Mouse (Mus musculus): Measurements from ENCODE around the gene Rasgef1c.

Rasgef1c gene

DNA sequence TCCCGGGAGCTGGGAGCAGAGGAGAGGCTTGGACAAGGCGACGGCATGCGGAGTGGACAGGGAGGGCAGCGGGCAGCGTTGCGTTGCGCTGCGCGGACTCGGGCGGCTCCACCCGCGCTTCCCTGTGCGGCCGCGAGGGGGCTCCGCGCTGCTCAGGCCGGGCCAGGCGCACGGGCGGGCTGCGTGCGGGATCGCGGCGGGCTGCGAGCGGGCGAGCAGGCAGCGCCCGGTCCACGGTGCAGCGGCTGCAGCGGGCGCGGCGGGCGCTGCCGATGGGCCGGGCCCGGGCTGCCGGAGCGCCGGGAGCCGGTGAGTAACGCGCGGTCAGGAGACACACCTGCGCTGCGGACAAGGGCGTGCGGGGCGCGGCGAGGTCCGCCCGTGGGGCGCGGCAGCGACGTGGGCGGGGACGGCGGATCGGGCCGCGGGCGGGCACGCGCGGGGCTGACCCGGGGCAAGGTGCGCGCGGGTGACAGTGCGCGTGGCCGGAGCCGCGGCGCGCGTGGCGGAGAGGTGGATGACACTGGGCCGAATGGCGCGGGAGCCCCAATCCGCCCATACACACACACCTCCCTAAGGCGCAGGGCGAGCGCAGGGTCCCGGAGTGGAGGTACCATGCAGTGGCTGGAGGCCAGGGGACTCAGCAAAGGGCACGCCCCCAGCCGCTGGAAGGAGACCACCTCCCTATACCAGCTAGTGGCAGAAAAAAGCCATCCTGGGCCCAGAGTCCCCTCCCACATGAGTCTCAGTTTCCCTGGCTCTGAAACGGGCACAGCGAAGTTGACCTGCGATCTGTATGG is at the start of gene Rasgef1c:
Gene Rasgef1c (plus strand): TSS at position 177 of the 800 bp plus-strand sequence.
- peak; percentile 64 for DNase-seq

DNA sequence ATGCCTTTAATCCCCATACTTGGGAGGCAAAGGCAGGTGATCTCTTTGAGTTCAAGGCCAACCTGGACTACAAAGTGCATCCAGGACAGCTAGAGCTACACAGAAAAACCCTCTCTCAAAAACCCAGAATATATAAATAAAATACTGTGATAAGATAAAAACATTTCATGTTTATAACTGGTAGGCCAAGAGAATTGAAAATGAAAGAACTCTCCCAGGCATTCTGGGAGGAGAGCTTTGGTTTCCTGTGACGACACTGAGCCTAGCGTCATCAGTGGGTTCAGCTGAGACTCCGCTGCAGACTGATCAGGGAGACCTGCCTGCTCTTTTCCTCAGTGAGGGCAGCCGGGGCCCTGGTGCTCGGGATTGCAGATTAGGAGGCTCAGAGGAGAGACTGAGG is 46.5 kb upstream of the Rasgef1c start:
- DNase-seq: peak; percentile 37

DNA sequence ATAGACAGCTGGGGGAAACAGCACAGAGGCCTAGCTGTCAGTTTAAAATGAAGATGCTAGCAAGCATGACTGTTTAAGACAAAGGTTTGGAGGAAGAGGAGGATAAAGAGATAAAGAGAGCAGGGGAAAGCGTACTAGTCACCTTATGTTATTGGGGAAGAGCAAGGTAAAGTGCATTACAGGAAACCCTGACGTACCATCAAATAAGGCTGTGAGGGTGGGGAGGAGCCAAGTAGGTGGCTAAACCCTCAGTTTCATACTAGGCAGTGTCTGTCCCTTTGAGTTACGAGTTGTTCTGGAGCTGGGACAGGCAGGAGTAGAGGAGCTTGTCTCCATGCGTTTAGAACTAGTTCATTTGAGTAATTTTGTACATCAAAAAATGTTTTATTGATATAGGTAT is 40.5 kb upstream of the Rasgef1c start:
- DNase-seq: no peak

DNA sequence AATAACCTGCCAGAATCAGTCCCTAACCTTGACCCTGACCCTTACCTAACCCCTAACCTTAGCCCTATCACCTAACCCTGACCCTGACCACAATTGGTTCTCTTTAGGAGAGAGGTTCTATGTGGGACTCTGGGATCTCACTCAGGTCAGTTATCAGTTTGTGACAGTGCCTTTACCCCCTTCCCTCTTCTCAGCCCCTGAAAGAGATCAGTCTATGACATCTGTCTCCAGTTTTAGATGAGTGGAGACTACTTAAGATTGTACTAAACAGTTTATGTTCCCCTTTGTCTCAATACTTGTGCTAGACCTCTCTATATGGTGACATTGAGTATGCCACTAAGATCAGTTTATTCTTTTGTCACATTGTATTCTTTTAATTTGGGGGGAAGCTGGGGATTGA is 37.7 kb upstream of the Rasgef1c start:
- no peak for DNase-seq

GRCm38 (mm10) chr11:49867320-49867719 is 34.3 kb upstream of the Rasgef1c start:
- no peak for DNase-seq

GRCm38 (mm10) chr11:49869762-49870161 is 31.9 kb upstream of the Rasgef1c start:
- DNase-seq: peak; percentile 63

DNA sequence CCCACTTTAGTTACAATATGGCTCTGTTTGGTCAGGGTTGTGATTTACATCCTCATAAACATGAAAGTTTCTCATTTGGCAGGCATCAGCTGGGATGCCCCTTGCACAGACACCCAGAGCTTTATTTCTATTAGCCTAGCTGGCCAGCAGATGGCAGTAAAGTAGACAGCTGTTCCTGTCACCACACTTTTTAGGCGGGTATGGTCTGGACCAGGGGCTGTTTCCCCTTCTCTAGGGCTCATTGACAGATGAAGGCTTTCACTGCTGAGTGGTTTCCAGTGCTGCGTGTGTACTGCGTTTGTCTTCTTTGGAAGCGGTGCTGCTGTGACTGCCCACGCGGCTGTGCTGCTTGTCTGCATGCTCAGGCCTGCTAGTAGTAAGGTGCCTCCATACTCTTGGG is 29.7 kb upstream of the Rasgef1c start:
- peak; percentile 55 for DNase-seq

DNA sequence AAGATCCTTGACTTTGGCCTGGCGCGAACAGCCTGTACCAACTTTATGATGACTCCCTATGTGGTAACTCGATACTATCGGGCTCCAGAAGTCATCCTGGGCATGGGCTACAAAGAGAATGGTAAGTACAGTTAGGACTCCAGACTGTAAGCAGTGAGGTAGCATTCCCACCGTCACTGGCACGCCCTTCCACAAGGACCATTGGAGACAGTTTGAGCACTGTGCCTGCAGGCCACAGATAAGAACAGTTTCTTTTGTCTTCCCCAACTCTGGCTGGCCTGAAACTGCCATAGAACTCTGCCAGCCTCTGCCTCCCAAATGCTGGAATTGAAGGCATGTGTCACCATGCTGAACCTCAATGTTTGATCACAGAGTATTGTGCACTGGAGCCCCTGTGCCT is 28.9 kb upstream of the Rasgef1c start:
- DNase-seq: no peak

GRCm38 (mm10) chr11:49876948-49877817 is 24.5 kb upstream of the Rasgef1c start:
- peak; percentile 57 for DNase-seq

DNA sequence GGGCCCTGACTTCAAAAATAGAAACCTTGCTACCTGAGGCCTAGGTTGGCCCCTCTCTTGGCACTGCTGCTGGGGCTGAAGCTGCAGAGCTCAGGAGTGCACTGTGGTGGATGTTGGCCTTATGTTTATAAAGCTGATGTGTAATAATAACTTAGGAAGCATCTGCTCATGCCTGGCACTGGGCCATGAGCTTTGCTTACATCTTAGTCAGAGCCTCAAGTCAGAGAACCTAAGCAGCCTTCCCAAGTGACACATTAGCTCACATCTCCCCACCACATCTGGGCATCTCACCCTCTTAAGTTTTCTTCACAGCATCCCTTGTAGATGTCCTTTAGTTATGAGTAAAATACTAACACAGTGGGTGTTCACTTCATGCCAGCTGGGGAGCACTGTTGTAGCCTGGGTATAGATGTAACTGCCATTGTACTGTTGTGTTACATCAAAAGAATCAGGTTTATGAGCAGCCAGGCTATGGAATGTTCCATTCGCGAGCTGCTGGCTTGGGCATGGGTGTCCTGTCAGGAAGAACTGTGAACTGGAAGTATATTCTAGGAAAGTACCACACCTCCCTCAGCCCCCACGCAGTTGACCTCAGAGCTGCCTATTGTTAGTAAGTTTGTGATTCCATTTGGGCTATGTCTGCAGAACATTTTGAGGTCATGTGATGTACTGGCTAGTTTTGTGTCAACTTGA is 21.5 kb upstream of the Rasgef1c start:
- DNase-seq: peak; percentile 82

DNA sequence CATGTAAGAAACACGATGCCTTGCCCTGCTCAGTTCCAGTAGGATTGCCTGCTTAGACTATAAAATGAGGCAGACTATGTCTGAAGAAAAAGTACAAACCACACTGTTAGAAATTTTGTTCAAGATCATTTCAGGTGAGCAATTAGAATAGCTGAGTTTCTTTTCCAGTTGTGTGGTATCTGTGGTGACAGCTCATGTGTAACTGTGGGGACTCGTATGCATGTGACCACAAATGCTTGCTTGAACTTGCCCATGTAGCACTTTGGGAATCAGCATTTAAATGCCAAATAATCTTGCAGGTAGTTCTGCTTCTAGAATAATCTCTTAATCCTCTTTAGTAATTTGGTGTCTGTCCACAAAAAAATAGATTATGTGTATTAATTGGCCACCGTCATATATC is 18.2 kb upstream of the Rasgef1c start:
- no peak for DNase-seq

DNA sequence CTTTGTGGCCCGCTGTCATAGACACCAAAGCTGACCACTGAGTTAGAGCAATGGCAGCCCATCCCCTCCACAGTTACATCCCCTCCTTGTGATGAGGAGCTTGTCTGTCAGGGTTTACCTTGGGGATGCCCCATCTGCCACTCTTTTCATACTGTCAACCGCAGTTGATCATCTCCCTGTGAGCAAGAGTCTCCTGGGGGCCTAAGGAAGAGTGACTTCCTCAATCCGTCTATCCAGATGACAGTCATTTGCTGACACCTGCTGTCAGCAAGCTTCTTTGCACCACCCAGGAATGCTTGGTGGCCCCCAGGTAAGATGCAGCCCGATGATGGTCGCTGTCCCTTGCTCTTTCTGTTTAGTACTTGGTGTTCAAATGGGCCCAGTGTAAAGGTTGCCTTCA is 13.2 kb upstream of the Rasgef1c start:
- DNase-seq: no peak

DNA sequence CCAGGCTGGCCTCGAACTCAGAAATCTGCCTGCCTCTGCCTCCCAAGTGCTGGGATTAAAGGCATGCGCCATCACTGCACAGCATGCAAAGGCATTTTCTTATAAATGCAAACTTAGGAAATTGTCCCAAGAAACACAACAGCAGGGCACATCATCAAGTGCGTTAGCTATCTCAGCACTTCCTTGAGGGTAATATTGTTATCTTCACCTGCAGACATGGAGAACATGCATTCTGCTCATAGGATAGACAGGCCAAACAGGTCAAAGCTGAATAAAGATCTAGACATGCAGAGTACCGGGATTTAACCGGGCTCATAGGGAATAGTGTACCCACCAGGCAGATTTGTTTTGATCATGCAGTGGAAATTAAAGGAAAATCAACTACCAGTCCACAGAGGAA is 9.6 kb upstream of the Rasgef1c start:
- no peak for DNase-seq

DNA sequence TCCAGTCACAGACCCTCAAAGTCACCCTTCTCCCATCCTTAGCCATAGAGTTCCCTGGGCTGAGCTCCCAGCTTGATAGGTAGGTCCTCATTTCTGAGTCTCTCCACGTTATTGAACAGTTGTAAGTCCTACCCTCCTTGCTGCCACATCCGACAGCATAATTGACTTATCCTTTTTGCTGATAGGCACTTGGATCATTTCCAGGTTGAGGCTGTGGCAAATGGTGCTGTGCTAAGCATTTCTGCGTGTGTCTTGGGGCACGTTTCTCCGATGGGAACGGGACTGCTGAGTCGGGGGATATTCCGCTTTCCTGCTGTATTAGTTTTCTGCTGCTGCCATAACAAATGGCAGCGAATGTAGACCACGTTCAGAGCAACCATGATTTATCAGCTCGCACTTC is 7.8 kb upstream of the Rasgef1c start:
- DNase-seq: no peak

DNA sequence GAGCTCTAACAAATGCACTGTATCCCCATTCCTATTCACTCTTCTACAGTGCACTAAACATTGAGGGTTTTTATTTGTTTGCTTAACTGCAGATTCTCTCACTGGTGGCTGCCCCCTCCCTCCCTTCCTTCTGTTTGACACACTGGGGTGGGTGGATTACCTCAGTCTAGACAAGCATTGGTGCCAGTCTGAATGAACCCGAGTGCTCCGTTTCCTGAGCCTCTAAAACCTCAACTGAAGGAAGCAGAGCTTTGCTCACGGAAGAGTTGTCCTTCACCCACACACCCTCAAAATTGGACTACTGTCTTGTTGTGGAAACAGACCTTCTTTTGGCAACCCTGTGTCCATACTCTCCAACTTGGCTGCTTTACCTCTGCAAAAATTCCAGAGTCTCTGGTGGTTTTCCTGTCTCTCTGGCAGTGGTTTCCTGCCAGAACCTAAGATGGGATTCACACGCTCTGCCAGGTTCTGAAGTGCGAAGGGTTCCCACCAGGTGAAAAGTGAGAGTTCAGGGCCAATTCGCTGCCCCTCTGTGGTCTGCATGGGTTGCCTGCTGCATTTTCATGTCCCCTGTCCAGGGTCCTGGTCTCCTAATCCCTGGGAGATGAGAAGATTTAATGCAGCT is 5.6 kb upstream of the Rasgef1c start:
- no peak for DNase-seq

- no peak for DNase-seq
These were observed 1.6 kb upstream of the Rasgef1c start for GRCm38 (mm10) chr11:49900043-49900442.

DNA sequence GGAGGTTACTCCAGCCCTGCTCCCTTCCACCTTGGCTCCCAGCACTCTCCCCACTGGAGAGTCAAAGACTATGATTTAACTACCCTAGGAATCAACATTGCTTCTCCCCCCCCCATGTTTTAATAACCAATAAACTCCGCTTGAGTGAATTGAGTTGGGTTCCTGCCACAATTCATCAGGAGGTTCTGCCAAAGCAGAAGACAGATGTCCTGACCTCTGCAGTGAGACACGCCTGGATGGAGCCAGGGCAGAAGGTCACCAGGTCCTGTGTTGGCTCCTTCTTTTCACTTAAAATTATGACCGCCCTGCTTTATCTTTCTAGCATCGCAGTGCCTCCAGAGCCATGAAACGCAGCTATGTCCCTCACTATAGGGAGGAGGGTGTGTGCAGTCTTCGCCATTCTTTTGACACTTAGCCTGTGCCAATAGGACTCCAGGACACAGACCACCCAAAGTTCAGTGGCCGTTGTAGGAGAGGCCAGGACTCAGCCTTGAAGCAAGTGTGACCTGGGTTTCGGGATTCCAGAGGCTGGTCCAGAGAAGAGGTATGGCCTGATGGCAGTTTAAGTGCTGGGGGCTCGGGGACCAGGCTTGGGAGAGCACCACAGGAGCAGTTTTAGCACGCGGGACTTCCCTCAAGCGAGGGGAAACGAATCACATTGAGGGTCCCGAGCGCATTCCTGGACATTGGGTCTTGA is 525 bp upstream of the Rasgef1c start:
- no peak for DNase-seq

GRCm38 (mm10) chr11:49903333-49903732 is 1.7 kb downstream of the Rasgef1c start:
- DNase-seq: peak; percentile 65

- no peak for DNase-seq
These were observed 17.0 kb downstream of the Rasgef1c start for GRCm38 (mm10) chr11:49918521-49919180.

DNA sequence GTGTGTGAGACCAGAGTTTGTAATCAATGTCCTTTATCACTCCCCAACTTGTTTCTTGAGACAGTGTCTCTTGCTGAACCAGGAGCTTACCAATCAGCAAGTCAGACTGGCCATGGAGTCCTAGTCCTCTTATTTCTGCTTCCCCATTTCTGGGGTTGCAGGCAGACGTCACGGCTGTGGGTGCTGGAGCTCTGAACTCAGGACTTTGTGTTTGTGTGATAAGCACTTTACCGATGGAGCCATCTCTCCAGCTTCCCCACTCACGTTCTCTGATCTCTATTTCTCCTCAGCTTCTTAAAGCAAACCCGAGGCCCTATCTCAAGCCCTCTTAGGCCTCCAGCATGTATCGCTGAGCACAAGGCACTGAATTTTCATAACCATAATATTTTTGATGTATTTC is 17.7 kb downstream of the Rasgef1c start:
- DNase-seq: no peak

GRCm38 (mm10) chr11:49923539-49923938 is 21.9 kb downstream of the Rasgef1c start:
- no peak for DNase-seq

DNA sequence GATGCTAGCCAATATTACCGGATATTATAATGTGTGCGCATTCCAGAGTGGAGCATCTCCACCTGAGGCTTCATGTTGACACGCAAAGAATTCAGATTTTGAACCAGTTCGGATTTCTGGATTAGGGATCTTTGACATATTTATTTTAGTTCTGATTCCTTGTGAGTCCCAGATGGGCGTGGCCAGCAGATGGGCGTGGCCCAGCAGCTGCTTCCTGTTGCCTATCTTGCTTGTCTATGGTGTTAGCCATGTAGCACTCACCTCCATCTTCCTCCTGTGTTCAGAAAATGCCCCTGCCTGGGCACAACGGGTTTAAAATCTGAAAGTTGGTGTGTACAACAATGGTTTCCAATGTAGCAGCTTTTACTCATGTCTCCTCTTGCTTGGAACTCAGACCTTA is 24.5 kb downstream of the Rasgef1c start:
- no peak for DNase-seq

All from lung, postnatal 36 days (tissue).